Mouse (Mus musculus) frontal cortex, postnatal 25 days (tissue): ENCODE data around the gene Gm5798.
"Not testable (repeated sequence)": the region's sequence is repeated elsewhere in the genome, so short reads cannot be mapped to it uniquely, and the experiment has no call there.

Experiments
- DNase-seq, 2 experiments: peaks; one replicate each; pipeline ENCODE4 v3.0.0; 2022; ENCODE audit warnings: low spot score in 2 of 2

Gene Gm5798

GRCm38 (mm10) chr14:41348309-41348708, at the start of gene Gm5798:
Gene Gm5798, plus strand, starts transcription at chr14:41348609.
- DNase-seq: not testable (repeated sequence)

- DNase-seq: not testable (repeated sequence)
Observed at GRCm38 (mm10) chr14:41386279-41386678, 37.9 kb downstream of the Gm5798 start, which contains the start of gene Gm7945. Gene Gm7945, minus strand, starts transcription at chr14:41386379.
